Mouse (Mus musculus) kidney, postnatal 10 days (tissue): ENCODE measurements around the gene Smim14.
A peak's percentile ranks its signal among the peaks of the same experiment; 100 is the strongest.
"Not testable (repeated sequence)": the region's sequence is repeated elsewhere in the genome, so short reads cannot be mapped to it uniquely, and the experiment has no call there.

Experiments used
- DNase-seq: peaks from one replicate; pipeline ENCODE4 v3.0.0; 2021; ENCODE audit warnings: mixed read lengths

The Smim14 gene

DNA sequence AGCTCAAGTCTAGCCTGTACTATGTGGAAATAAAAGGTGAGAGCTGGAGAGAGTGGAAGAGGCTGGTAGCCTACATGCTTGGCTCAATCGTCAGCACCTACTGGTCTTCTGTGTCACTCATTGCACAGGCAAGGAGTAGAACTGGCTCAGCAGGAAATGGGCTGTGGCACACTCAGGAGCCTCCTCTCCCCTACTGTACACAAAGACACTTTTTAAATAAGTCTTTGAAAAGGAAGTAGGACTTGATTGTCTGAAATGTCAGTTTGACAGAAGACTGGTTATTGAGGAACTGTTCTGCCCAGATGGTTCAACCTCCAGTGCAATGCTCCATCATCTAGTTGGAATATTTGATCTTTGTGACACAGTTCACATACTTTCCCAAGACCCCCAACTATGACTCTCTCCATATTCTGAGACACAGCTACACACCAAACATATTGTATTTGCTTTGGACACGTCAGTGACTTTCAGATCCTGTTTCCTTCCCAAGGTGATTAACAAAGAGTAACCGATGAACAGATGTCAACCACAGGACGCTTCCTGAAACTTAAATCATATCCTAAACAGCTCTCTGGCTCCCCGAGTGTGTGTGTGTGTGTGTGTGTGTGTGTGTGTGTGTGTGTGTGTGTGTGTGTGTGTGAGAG, 22.2 kb downstream of the Smim14 start:
- no peak for DNase-seq

GRCm38 (mm10) chr5:65513506-65513905, 23.5 kb downstream of the Smim14 start:
- no peak for DNase-seq

DNA sequence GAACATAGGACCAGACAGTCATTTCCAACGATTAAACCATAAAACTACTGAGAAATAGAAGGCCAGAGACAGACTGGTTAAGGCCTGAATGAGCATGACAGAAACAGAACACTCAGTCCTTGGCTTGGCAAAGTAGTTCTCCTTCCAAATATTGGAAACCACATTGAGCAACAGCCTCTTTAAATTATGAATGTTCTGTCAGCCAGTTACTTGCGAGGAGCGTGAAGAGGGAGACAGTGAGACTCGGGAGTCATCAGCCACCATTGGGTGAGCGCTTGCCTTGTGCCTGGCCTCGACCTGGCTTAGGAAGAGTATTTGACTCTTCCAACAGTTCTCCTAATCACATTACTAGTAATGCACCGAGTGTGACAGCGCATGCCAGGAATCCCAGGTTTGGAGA, 28.6 kb downstream of the Smim14 start:
- DNase-seq: no peak

- peak; percentile 43 for DNase-seq
Measured at GRCm38 (mm10) chr5:65505786-65506185, 31.2 kb downstream of the Smim14 start.

DNA sequence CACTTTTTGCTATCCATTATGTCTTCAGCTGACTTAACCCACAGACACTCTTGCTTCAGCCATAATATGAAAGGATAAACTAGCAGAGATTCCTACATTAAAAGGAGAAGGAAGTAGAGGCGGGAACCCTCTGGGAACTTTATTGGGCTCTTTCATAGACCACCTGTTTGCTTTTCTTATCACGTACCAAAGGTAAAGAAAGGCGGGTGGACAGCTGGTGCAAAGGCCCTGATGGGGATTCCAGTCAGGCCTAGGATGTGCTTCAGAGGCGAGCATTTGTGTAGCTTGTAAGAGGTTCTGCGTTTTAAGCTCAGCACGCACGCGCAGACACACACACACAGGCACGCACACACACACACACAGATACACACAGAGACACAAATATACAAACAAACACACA, 35.6 kb downstream of the Smim14 start:
- DNase-seq: no peak

- no peak for DNase-seq
Measured at GRCm38 (mm10) chr5:65500231-65500630, 36.8 kb downstream of the Smim14 start.

- DNase-seq: peak; percentile 97
Measured at GRCm38 (mm10) chr5:65492716-65493531, 44.1 kb downstream of the Smim14 start, which contains the start of gene Gm43552. Gene Gm43552, minus strand, starts transcription at chr5:65492833.

- DNase-seq: peak; percentile 81
Measured at GRCm38 (mm10) chr5:65491767-65492715, 44.9 kb downstream of the Smim14 start.

DNA sequence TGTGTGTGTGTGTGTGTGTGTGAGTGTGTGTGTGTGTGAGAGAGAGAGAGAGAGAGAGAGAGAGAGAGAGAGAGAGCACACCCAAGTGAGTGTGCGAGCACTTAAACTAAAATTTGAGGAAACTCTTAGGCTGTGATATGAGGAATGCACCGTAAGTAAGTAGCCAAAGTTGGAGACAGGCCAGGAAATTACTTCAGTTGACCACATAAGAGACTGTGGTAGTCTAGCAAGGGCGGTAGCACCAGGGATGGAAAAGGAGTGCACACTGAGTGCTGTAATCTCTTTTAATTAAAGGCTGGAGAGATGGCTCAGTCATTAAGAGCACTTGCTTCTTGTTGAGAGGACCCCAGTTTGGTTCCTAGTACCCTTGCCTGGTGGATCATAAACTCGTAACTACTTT, 47.2 kb downstream of the Smim14 start:
- DNase-seq: no peak

DNA sequence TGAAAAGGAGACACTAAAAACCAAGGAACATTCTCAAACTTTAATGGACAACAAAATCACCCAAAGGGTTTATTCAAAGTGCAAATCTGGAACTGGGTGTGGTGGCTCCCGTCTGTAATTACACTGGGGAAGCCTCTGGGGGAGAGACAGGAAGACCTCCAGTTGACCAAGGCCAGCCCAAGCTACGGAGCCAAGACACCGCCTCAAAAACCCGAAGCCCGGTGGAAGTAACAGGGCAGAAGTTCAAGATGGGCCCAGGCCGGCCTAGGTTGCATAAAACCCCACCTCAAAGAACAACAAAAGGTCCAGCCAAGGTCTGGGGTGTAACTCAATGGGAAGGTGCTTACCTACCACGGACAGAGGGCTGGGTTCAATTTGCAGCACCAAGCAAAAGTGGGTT, 48.3 kb downstream of the Smim14 start:
- DNase-seq: peak; percentile 20

DNA sequence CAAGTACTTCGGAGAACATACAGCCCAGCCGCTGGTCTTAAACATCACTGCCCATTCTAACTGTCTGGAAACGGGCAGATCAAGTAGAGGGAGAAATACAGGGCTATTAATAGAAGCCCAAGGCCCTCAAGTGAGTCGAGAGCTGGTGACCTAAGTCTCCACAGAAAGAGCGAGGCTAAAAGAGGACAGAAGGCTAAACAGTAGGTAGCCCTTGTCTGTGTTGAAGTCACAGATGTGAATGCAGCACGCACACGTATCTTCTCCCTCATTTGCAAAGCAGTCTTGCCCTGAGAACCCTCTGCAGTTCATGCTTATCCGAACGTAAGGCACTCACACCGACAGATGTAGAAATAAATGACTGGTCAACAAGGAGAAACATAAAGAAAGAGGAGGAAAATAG, 49.6 kb downstream of the Smim14 start:
- no peak for DNase-seq

- DNase-seq: no peak
Measured at GRCm38 (mm10) chr5:65486514-65486913, 50.5 kb downstream of the Smim14 start.

DNA sequence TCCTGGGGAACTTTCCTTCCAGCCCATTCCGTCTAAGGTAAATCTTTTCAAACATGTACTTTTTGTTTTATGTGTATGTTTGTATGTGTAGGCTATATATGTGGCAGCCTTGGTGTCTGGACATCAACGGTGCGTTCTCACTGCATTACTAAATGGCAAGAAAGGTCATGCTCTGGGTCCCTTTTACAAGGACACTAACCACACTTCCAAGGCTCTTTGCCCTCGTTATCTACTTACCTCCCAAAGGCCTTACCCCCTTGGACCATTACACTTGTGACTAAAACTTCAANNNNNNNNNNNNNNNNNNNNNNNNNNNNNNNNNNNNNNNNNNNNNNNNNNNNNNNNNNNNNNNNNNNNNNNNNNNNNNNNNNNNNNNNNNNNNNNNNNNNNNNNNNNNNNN, 54.0 kb downstream of the Smim14 start:
- DNase-seq: no peak

GRCm38 (mm10) chr5:65480511-65480910, 56.5 kb downstream of the Smim14 start:
- DNase-seq: no peak

- no peak for DNase-seq
Measured at GRCm38 (mm10) chr5:65479681-65480445, 57.1 kb downstream of the Smim14 start.

DNA sequence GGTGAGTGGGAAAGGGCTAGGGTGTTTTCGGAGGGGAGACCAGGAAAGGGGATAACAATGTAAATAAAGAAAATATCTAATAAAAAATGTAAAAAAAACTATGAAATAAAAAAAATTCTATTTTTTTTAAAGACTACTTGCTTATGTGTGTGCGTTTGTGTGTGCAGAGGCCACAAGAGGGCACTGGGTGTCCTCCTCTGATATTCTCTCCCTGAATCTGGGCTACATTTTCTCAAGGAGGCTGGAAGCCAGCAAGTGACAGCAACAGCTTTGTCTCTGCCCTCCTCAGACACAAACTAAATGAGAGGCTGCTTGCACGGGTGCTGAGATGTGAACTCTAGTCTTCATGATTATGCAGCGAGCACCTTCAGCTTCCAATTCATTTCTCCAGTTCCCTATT, 58.8 kb downstream of the Smim14 start:
- DNase-seq: peak; percentile 46

- not testable (repeated sequence) for DNase-seq
Measured at GRCm38 (mm10) chr5:65476739-65477138, 60.2 kb downstream of the Smim14 start.

DNA sequence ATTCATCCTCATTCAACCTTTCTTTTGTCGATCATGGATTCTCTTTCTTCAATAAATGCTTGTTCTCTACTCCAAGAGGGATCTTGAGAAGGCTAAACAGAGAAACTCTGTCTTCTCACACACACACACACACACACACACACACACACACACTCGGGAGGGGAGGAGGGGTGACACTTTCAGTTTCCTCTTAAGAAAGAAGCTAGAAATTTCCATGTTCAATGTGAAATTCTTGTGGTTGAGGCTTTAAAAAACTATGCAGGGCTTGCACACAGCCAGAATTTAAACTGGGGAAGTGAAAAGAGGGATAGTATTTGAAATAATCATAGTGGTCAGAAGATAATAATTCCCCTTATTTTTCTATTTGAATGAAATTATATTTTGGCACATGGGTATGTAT, 61.2 kb downstream of the Smim14 start:
- peak; percentile 65 for DNase-seq

DNA sequence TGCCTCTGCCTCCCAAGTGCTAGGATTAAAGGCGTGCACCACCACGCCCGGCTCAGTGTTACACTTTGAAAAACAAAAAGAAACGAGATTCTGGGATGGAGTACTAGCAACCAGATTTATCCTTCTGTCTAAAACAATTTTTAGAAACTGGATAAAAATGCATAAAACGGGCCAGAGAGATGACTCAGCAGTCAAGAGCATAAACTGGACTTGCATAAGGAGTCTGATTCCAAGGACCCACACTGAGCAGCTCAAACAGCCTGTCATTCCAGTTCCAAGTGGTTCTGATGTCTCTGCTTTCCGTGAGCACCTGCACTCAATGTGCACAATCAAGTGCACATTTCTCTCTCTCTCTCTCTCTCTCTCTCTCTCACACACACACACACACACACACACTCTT, 67.2 kb downstream of the Smim14 start:
- no peak for DNase-seq

- no peak for DNase-seq
Measured at GRCm38 (mm10) chr5:65466911-65467310, 70.1 kb downstream of the Smim14 start.

DNA sequence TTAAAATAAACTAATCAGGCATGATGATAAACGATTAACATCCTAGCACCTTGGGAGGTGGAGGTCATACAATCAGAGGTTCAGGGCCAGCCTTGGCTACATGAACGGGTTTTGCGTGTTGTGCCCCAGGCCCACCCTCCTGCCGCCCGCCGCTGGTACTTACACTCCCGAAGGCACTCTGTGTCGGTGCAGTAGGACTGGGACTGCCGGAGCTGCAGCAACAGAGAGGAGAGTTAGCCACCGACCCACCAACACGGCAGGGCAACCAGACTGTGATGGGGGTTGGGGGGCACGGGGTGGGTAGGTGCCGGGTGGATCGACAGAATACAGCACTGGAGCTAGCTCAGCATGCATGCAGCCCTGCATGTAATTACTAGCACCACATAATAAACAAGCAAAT, 76.6 kb downstream of the Smim14 start:
- no peak for DNase-seq

DNA sequence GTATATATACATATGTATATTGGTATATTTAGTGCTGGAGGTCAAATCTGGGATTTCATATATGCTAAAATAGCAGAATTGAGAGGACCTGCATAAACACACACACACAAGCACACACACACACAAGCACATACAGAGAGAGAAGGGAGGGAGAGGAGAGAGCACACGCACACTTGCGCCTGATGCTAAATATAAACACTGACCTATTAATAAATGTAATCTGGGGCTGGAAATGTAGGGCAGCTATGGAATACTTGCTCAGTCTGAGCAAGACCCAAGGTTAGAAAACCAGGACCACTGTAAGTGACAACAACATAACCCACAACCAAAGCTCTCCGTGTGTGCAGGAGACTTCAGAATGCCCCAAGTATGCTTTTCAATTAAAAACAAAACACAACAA, 77.5 kb downstream of the Smim14 start:
- DNase-seq: no peak
